Mouse (Mus musculus) limb, embryonic 13.5 days (tissue): ENCODE results near the gene Tmem253. TPM values are rescaled to one million over a fixed set of nuclear protein-coding genes. Genes with fewer than 3 reads are reported as not detected.

Source experiments
- ATAC-seq: fragments of 200-750 bp; cut with Nextera tagmentation; 2 replicates; pipeline ENCODE4 v1.8.0; 2017; ENCODE audit warnings: low read depth, moderate number of reproducible peaks, moderate TSS enrichment; ENCODE audit not compliant: low FRiP score
- H3K27ac ChIP-seq: fragments of 300-500 bp; sonication (generic); 2 replicates; pipeline ENCODE4 v1.5.1; 2015; ENCODE audit warnings: inconsistent platforms, mild to moderate bottlenecking, moderate library complexity
- H3K27me3 ChIP-seq: fragments of 300-500 bp; sonication (generic); 2 replicates; pipeline ENCODE4 v1.6.1; 2015; ENCODE audit warnings: mild to moderate bottlenecking, inconsistent platforms
- H3K36me3 ChIP-seq: fragments of 300-500 bp; sonication (generic); 2 replicates; pipeline ENCODE4 v1.6.1; 2015; ENCODE audit warnings: inconsistent platforms, mild to moderate bottlenecking, moderate library complexity
- H3K4me1 ChIP-seq: fragments of 300-500 bp; sonication (generic); 2 replicates; pipeline ENCODE4 v1.6.1; 2015; ENCODE audit warnings: inconsistent platforms
- H3K4me2 ChIP-seq: fragments of 300-500 bp; sonication (generic); replicated peaks from 2 replicates; pipeline ENCODE4 v1.6.1; 2015; ENCODE audit warnings: inconsistent platforms, mild to moderate bottlenecking, moderate library complexity
- H3K4me3 ChIP-seq: fragments of 300-500 bp; sonication (generic); 2 replicates; pipeline ENCODE4 v1.5.1; 2015; ENCODE audit warnings: moderate library complexity, mild to moderate bottlenecking, inconsistent platforms
- H3K9ac ChIP-seq: fragments of 300-500 bp; sonication (generic); 2 replicates; pipeline ENCODE4 v1.6.1; 2015; ENCODE audit warnings: mild to moderate bottlenecking, inconsistent platforms
- H3K9me3 ChIP-seq: fragments of 300-500 bp; sonication (generic); 2 replicates; pipeline ENCODE4 v1.6.1; 2016; ENCODE audit warnings: inconsistent platforms
- WGBS: fragments of 180-500 bp; shearing (Covaris S2); methylation state at CpG from one replicate; pipeline ENCODE4 v1.1.7; 2015; 5-methylcytosine and 5-hydroxymethylcytosine counted together
- polyA plus RNA-seq: library from polyadenylated mRNA; unstranded; fragments of >200 nt; fragmentation: Nextera tagmentation; extraction: Ambion mirVana; gene quantifications from 2 replicates; pipeline ENCODE4 v1.2.1, GENCODE M21; 2015

Tmem253 gene
- polyA plus RNA-seq, 1 experiment from 2014 or later, result 1.4 TPM

DNA sequence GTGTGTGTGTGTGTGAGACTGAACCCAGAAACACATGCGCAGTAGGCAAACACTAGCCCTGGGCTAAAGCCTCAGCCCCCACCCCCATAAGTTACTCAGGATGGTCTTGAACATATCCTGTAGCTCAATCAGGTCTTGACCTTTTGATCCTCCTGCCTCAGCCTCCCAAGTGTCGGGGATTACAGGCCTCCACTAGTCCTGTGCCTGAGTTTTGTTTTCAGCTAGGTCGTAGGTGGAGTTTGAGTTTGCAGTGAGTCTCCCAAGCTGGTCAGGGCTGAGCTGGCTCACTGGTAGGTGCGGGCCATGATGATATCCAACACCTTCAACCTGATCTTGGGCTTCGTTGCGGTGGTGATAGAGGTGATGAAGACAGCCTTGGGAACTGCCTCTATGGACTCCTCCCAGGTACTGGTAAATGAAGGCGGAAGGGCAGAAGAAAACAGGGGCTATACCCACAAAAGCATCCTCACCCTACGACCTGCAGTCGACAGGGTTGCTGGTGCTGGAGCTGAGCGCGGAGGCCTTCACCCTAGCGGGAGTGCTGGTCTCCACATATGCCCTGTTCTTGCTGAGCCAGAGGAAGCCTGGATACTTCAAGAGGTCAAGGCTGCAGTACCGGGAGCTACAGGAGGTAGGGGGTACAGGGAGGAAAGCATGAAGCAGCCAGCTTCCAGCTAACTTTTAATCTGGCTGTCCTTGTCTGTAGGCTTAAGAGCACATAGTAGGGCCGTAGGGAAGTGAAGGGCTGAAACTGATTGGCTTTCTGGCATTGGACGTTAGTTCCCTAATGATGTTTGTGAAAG, 3.0 kb downstream of the Tmem253 start:
- 91% methylated on average over 15 of the region's 15 CpGs for WGBS
- no peak for ATAC-seq
- no peaks in the 10 kb centered on the region for H3K9me3 ChIP-seq
- H3K4me1 ChIP-seq, result peaks cover 57% of the 10 kb centered on the region
- H3K27ac ChIP-seq, result peak overlapping the region; percentile 99; the same call in 1 of the 2 replicates
- peak overlapping the region; percentile 89 for H3K9ac ChIP-seq
- no peaks in the 10 kb centered on the region; the same call in 1 of the 2 replicates for H3K36me3 ChIP-seq
- peak overlapping the region; percentile 73 for H3K4me2 ChIP-seq
- no peaks in the 10 kb centered on the region for H3K27me3 ChIP-seq
- peak overlapping the region; percentile 62 for H3K4me3 ChIP-seq

- Histone ChIP-seq H3K4me1 (peaks cover 56% of the 10 kb centered on the region), H3K4me3 (peak overlapping the region; percentile 62), H3K27me3 (no peaks in the 10 kb centered on the region), H3K36me3 (no peaks in the 10 kb centered on the region; the same call in 1 of the 2 replicates), H3K4me2 (peak overlapping the region; percentile 73), H3K9ac (peak overlapping the region; percentile 89), H3K9me3 (no peaks in the 10 kb centered on the region), H3K27ac (peak overlapping the region; percentile 99)
- 35% methylated on average over 12 of the region's 12 CpGs for WGBS
- peak; percentile 1; the same call in 1 of the 2 replicates for ATAC-seq
These were observed 3.7 kb downstream of the Tmem253 start for GRCm38 (mm10) chr14:52019051-52019589.

GRCm38 (mm10) chr14:52019590-52020340, 4.3 kb downstream of the Tmem253 start:
- WGBS, result under 1% methylated on average over 74 of the region's 74 CpGs
- Histone ChIP-seq H3K4me3 (peak overlapping the region; percentile 62), H3K27ac (peak overlapping the region; percentile 99), H3K9ac (peak overlapping the region; percentile 89), H3K9me3 (no peaks in the 10 kb centered on the region), H3K4me2 (peak overlapping the region; percentile 73), H3K27me3 (no peaks in the 10 kb centered on the region), H3K36me3 (no peaks in the 10 kb centered on the region; the same call in 1 of the 2 replicates), H3K4me1 (peaks cover 56% of the 10 kb centered on the region)
- ATAC-seq, result peak; percentile 90

- peak; percentile 68 for ATAC-seq
- Histone ChIP-seq H3K9ac (peak within 1 kb of the TSS; percentile 89), H3K27ac (peak within 1 kb of the TSS; percentile 99), H3K9me3 (no peaks in the 10 kb centered on the region), H3K4me2 (peak within 1 kb of the TSS; percentile 73), H3K27me3 (no peaks in the 10 kb centered on the region), H3K4me1 (peaks cover 50% of the 10 kb centered on the region), H3K36me3 (no peaks in the 10 kb centered on the region; the same call in 1 of the 2 replicates), H3K4me3 (peak within 1 kb of the TSS; percentile 62)
- 4% methylated on average over 15 of the region's 15 CpGs for WGBS
These were observed 5.2 kb downstream of the Tmem253 start, which contains the start of gene Zfp219 for GRCm38 (mm10) chr14:52020486-52021137. Zfp219 (minus strand) TSS chr14:52020733.

DNA sequence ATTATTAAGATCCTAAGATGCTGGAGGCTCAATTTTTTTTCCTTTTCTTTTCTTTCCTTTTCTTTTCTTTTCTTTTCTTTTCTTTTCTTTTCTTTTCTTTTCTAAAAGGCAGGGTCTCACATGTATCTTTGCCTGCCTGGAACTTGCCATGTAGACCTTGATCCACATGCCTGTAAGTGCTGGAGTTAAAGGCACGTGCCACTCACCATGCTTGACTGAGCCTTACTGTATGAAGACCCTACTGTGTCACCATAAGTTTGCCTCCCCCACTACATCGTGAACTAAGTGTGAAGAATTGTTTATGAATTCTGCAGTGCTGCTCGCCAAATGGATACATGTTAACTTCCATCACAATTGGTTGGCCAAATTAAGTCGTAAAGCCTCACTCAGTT, 5.7 kb downstream of the Tmem253 start:
- Histone ChIP-seq H3K36me3 (no peaks in the 10 kb centered on the region; the same call in 1 of the 2 replicates), H3K4me3 (peak overlapping the region; percentile 62), H3K9ac (0 out of 2 replicates have a peak overlapping the region, but pooled peaks have one; percentile 89), H3K27ac (peak overlapping the region; percentile 99), H3K4me1 (peaks cover 45% of the 10 kb centered on the region), H3K27me3 (no peaks in the 10 kb centered on the region), H3K9me3 (no peaks in the 10 kb centered on the region), H3K4me2 (peak overlapping the region; percentile 73)
- ATAC-seq, result no peak
- 64% methylated on average over 4 of the region's 4 CpGs for WGBS

DNA sequence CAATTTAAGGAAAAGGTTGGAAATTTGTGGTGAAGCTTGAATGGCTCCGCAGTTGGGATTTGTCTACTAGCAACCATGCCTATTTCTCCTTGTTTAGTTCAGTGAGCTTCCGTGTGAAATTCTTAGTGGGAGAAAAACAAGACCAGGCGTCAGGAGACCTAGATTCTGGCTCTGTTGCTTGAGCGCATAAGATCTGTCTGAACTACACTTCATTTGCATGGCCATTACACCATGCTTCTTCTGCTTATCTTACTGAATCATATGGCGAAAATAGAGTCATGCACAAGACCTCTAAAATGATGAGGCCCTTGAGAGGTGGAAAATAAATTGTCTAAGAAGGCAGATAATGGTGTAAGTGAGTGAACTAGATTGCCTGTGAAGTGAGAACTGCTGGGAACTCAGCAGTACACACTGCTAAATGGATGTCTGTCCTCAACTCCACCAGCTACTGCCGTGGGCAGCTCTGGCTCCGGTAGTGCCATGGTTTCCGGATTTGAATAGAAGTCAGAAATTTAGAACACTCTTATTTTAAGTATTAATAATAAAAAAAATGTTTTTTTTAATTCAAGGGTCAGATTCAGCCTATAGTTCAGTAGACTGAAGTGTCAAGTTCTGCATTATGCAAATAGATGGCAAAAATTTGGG, 6.2 kb downstream of the Tmem253 start:
- Histone ChIP-seq H3K4me2 (no peak overlapping the region; the same call in 1 of the 2 replicates), H3K27ac (peak overlapping the region; percentile 99; the same call in 1 of the 2 replicates), H3K36me3 (no peaks in the 10 kb centered on the region; the same call in 1 of the 2 replicates), H3K27me3 (no peaks in the 10 kb centered on the region), H3K4me3 (no peak overlapping the region), H3K9ac (no peak overlapping the region), H3K9me3 (no peaks in the 10 kb centered on the region), H3K4me1 (peaks cover 39% of the 10 kb centered on the region)
- no peak for ATAC-seq
- 90% methylated on average over 8 of the region's 8 CpGs for WGBS

DNA sequence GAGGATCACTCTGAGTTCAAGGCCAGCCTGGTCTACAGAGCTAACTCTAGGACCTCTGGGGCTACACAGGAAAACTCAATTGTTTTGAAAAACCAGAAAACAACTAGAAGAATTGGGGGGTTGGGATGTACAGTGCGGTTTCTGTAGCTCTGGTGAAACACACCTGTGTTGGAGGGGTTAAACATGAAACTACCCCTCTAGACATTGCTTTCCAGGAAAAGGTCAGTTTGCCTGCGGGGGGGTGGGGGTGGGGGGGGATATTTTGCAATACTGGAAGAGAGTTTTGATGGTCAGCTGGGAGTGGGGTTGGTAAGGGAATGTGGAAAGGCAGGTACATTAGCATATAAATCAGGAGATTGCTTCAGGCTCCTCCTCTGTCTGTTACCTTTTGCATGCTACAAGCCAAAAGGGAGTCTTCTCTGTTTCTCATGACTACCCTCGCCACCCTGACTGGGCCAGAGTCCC, 6.8 kb downstream of the Tmem253 start:
- H3K9ac ChIP-seq, result peak overlapping the region; percentile 54; the same call in 1 of the 2 replicates
- no peaks in the 10 kb centered on the region for H3K27me3 ChIP-seq
- peak overlapping the region; percentile 35 for H3K4me3 ChIP-seq
- peaks cover 36% of the 10 kb centered on the region for H3K4me1 ChIP-seq
- 56% methylated on average over 3 of the region's 3 CpGs for WGBS
- ATAC-seq, result no peak
- no peaks in the 10 kb centered on the region; the same call in 1 of the 2 replicates for H3K36me3 ChIP-seq
- H3K27ac ChIP-seq, result peak overlapping the region; percentile 87
- H3K4me2 ChIP-seq, result peak overlapping the region; percentile 64
- H3K9me3 ChIP-seq, result no peaks in the 10 kb centered on the region

DNA sequence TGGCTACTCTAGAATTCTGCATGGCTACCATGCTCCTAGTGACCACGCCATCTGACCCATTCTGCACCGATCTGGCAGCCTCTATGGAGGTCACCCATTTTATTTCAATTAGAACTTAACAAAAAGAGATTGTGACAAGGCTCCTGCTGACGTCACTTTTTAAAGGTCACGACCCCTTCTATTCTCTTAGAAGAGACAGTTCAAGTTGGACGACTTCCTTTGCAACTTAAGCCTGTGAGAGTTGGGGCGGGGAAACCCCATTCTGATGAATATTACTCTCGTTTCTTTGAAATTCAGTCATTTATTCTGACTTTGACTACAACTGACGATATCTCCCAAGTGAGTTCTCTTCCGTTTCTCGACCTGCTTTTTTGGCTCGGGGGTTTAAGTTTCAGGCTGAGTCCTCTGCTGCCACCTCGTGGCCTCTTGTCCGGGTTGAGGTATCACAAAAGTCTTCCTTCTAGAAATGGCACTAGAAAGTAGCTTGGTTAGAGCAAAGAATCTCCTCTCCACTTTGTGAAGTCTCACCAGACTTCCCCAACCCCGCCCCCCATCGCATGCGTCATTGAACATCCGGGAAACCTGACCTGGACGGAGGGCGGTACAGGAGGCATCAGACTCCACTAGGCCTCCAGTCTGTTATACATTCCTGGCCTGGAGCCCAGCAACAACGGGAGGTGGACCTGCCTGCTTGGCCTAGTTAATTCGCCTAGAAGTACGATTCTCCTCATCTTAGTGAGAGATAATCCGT, 7.4 kb downstream of the Tmem253 start:
- WGBS, result 5% methylated on average over 23 of the region's 23 CpGs
- Histone ChIP-seq H3K4me2 (peak overlapping the region; percentile 64), H3K27ac (peak overlapping the region; percentile 87), H3K9me3 (no peaks in the 10 kb centered on the region), H3K4me1 (peaks cover 36% of the 10 kb centered on the region), H3K4me3 (peak overlapping the region; percentile 35), H3K9ac (peak overlapping the region; percentile 54), H3K36me3 (no peaks in the 10 kb centered on the region; the same call in 1 of the 2 replicates), H3K27me3 (no peaks in the 10 kb centered on the region)
- ATAC-seq, result peak; percentile 51

- no peak for ATAC-seq
- WGBS, result 89% methylated on average over 2 of the region's 2 CpGs
- H3K36me3 ChIP-seq, result no peaks in the 10 kb centered on the region
- no peak overlapping the region for H3K4me3 ChIP-seq
- H3K4me1 ChIP-seq, result peaks cover 27% of the 10 kb centered on the region
- no peak overlapping the region for H3K9ac ChIP-seq
- no peaks in the 10 kb centered on the region for H3K9me3 ChIP-seq
- H3K4me2 ChIP-seq, result no peak overlapping the region
- no peaks in the 10 kb centered on the region for H3K27me3 ChIP-seq
- H3K27ac ChIP-seq, result no peak overlapping the region
These were observed 8.7 kb downstream of the Tmem253 start for GRCm38 (mm10) chr14:52024133-52024532.

DNA sequence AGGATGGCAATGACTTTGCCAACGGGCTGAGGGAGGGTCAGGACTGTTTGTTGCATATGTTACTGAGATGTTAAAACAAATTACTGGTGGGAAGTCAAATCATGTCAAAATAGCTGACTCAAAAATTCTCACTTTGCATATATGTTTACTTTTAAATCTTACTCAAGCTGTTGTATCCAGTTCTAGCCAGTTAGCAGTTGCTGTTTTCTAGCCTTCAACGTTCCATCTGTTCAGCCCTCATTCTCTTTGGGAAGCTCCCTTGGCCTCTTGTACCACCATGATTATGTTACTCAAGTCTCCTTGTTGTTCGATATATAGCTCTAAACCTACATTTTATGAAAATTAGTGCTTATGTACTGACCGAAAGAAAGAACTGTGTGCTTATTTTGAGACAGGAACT, 10.9 kb downstream of the Tmem253 start:
- Histone ChIP-seq H3K4me2 (no peak overlapping the region), H3K4me3 (no peak overlapping the region), H3K9me3 (no peaks in the 10 kb centered on the region), H3K27ac (no peak overlapping the region), H3K9ac (no peak overlapping the region), H3K4me1 (peaks cover 19% of the 10 kb centered on the region), H3K36me3 (no peaks in the 10 kb centered on the region), H3K27me3 (no peaks in the 10 kb centered on the region)
- ATAC-seq, result no peak
- 86% methylated on average over 4 of the region's 4 CpGs for WGBS
